Mouse (Mus musculus): ENCODE data around the gene Maco1.

DNA sequence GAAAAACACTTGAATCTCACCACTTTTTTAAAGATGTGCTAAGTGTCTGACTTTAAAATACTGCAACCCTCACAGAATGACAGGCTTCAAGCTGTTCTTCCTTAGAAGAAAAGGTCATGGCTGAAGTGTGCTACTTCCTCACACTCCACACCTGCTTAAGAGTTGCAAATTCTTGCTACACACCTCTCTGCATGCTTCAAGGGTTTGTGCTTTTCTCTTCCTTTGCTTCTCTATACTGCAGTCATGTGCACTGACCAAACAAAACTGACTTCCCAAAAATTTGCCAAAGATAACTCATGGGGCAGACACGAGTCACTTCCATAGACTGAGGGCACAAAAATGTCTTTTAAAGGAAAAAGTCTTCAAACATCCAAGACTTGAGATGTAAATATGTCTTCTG lies 14.9 kb downstream of the Maco1 start:
- no peak for TF ChIP-seq CTCF (IDR thresholded peaks at IDR 0.05; ENCODE audit: insufficient read depth, low read length)
- no peak for TF ChIP-seq POLR2A (IDR thresholded peaks at IDR 0.05; ENCODE audit: borderline replicate concordance, extremely low read depth, low read depth, low read length)

Data from lung, adult 2 months (tissue).